Mouse (Mus musculus): ENCODE measurements at regions not wholly inside any gene's neighbourhood (a gene's known extent, or its start where the extent isn't known, plus 50 kb on each side); places are given as distances from the start of the nearest gene placed in this dataset.

DNA sequence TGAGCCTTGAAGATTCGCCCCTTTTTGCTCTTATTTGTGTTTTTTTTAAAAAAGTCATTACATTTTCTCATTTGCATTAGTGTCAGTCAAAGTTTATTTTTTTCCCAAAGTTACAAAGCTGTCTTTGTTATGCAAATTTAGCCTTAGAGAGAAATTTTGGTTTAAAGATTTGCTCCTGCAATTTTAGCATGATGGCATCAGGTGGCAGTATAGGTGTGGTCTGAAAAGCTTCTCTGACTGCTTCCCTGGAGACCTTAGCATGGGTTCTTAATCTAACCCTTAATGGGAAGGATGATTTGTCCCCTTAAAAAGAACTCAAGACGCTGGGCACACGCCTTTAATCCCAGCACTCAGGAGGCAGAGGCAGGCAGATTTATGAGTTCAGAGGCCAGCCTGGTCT, 451.2 kb downstream of the Slc4a3 start:
- no peak for DNase-seq (ENCODE audit: low spot score)

DNA sequence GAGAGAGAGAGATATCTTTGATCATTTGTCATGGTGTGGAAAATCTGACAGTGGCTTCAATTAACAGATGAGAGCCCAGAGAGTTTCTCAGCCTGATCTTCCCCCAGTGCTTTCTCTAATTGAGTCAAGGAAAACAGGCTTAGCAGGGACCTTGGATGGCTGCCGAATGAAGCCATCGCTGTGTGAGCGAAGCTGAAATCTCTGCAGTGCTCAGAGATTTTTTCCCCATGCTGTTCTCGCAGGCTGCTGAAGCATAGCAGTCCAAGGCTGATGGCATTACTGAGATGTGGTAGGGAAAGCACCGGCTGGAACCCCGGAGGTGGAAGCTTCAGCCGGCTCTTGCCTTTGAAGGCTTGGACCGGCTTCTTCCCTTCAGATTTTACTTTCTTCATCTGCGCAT, 455.1 kb downstream of the Slc4a3 start:
- no peak for DNase-seq (ENCODE audit: low spot score)

- DNase-seq (ENCODE audit: low spot score) = peak; percentile 87
These were observed 463.5 kb downstream of the Slc4a3 start for GRCm38 (mm10) chr1:76009601-76010000.

GRCm38 (mm10) chr1:76010212-76010800, 464.2 kb downstream of the Slc4a3 start:
- DNase-seq (ENCODE audit: low spot score) = no peak

DNA sequence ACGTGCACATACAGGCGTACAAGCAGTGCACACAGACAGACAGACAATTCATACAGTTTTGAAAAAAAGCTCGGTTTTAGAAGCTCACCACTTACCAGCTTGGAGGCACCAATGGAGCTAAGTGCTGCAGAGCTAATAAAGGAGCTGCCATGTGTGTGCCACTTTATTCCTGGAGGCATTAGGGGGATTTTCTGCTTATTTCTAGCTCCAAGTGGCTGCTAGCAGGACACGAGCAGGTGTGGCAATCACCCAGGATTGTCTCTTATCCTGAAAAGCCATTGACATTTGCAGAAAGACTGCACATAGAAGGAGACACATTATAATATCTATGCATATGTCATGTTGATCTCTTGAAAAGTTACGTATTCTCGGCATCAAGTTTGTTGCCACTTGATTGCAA, 472.5 kb downstream of the Slc4a3 start:
- DNase-seq (ENCODE audit: low spot score) = no peak

DNA sequence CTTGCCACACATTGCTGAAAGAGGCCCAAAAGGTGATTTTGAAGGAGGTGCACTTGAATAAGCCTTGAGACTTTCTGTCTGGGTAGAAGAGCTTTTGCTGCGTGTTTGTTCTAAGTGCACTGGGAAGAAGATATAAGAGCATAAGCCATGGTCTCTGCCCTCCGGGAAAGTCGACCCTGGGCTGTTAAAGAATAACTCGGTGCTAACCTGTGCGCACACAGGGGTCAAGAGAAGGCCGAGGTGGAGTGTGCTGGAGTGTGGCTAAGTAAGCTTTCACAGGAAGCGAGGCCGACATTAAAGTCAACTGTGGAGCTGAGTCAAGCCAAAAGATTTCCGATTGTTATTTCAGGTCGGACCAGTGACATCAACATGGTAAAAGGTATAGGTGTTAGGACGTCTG, 473.0 kb downstream of the Slc4a3 start:
- DNase-seq (ENCODE audit: low spot score) = no peak

GRCm38 (mm10) chr1:76024650-76025049, 478.6 kb downstream of the Slc4a3 start:
- DNase-seq (ENCODE audit: low spot score) = no peak

GRCm38 (mm10) chr1:76025389-76025788, 479.3 kb downstream of the Slc4a3 start:
- DNase-seq (ENCODE audit: low spot score) = no peak

GRCm38 (mm10) chr1:76029059-76029458, 483.0 kb downstream of the Slc4a3 start:
- DNase-seq (ENCODE audit: low spot score) = peak; percentile 41

- peak; percentile 74 for DNase-seq (ENCODE audit: low spot score)
These were observed 485.3 kb downstream of the Slc4a3 start for GRCm38 (mm10) chr1:76031171-76031922.

DNA sequence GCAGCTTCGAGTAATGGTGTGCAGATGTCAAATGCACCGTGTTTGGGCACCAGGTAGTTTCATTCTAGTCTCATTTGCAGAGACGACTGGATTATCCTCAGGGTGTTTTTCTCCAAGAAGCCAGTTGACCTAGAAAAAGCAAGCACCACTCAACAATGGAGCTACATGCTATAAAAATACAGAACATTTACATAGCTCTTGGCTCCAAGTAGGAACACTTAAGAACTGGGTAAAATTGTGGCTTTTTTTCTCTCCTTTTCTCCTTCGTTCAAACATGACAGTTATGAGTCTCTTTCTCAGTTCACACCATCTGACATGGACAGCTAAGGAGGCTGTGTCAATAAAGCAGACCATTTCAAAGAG, 485.8 kb downstream of the Slc4a3 start:
- DNase-seq (ENCODE audit: low spot score) = no peak

DNA sequence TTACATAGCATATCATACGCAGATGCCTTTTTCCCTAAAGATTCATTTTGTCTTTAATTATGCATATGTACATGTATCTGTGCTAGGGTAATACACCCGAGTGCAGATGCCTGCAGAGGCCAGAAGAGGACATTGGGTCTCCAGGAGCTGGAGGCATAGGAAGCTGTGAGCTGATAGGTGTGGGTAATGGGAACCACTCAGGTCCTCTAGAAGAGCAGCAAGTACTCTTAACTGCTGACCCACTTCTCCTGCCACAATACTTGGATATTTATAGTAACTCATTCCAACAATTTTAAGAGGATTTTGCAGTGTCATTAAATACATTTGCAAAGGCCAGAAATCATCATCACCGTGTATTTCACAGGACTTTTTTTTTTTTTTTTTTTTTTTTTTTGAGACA, 486.6 kb downstream of the Slc4a3 start:
- DNase-seq (ENCODE audit: low spot score) = no peak

GRCm38 (mm10) chr1:76036316-76036715, 490.2 kb downstream of the Slc4a3 start:
- DNase-seq (ENCODE audit: low spot score) = no peak

DNA sequence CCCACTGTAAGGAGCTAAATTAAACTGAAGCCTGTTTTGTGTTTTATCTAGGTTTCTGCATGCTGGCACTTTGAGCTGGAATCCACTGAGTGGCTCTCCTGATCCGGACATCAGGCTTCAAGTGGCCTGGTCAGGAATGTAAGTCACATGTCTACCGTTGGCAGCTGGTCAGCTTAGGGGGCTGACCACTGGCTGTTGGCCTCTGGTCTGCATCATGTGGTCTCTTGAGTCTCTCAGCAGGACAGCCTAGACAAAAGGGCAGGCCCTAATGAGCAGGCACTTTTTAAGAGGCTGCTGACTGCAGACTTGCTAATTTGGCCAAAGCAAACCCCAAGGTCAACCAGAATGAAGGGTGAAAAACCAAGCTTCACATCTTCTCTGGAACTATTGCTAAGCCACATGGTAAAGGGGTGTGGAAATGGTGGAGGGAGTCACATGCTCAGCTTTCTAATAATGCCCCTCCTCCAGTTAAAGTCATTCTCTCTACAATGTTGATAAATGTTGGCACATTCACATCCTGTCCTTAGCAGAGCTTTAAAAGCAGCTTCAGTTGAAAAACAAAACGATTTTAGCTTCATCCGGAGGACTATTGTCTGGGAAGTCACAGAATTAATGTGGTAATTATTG, 493.1 kb downstream of the Slc4a3 start:
- DNase-seq (ENCODE audit: low spot score) = peak; percentile 59

- DNase-seq (ENCODE audit: low spot score) = no peak
These were observed 493.6 kb downstream of the Slc4a3 start for GRCm38 (mm10) chr1:76039661-76040060.

GRCm38 (mm10) chr1:76050264-76050663, 504.2 kb downstream of the Slc4a3 start:
- no peak for DNase-seq (ENCODE audit: low spot score)

DNA sequence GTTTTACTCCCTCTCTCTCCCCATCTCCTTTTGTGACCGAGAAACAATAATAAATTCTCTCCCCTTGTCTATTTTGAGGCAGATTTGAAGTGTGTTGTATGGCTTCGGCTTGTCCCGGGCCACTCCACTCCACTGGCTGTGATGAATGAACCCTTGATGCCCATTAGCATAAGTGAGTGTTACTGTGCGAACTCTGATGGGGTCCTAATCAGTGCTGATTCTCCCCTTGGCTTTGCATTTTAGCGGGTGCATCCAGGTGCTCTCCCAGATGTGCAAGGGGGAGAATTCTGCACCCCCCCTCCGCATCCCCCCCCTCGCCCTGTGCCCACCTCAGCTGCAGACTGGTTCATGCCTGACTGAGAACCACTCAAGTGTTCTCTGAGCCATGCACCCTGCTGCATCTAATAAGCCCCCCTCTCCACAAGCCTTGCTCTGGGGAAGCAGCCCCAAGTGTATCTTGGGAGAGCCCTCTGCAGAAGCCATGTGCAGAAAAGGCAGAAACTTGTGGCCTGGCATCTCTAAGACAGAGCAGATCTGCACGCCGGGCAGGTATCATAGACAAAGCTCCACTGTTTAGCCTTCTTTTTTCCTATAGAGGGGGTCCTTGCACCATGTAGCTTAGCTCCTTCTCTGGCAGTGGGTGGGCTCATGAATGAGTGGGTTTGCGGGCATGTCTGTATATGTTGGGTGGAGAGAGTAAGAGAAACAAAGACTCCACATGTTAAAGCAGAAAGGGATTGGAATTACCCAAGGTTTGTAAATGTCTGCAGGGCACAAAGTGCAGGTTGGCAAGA, 507.5 kb downstream of the Slc4a3 start:
- DNase-seq (ENCODE audit: low spot score) = no peak

DNA sequence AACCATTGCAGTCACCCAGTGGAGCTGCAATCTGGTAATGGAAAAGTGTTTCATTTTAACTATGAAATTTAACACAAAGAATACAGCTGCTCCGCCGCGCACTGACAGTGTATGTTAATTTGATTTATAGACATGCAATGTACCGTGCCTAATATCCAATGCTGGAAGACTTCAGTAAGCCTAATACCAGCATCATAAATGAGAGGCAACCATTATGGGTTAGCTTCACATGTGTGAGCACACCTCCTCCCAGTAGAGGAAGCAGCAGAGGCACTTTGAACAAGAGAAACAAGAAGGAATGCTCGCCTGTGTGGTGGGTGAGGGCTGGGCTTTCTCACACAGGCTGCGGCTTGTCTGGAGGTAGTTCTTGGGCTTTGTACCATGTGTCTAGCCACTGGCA, 519.7 kb downstream of the Slc4a3 start:
- DNase-seq (ENCODE audit: low spot score) = no peak

- DNase-seq (ENCODE audit: low spot score) = no peak
These were observed 524.8 kb downstream of the Slc4a3 start for GRCm38 (mm10) chr1:76070831-76071321.

- no peak for DNase-seq (ENCODE audit: low spot score)
These were observed 529.1 kb downstream of the Slc4a3 start for GRCm38 (mm10) chr1:76075213-76075612.

DNA sequence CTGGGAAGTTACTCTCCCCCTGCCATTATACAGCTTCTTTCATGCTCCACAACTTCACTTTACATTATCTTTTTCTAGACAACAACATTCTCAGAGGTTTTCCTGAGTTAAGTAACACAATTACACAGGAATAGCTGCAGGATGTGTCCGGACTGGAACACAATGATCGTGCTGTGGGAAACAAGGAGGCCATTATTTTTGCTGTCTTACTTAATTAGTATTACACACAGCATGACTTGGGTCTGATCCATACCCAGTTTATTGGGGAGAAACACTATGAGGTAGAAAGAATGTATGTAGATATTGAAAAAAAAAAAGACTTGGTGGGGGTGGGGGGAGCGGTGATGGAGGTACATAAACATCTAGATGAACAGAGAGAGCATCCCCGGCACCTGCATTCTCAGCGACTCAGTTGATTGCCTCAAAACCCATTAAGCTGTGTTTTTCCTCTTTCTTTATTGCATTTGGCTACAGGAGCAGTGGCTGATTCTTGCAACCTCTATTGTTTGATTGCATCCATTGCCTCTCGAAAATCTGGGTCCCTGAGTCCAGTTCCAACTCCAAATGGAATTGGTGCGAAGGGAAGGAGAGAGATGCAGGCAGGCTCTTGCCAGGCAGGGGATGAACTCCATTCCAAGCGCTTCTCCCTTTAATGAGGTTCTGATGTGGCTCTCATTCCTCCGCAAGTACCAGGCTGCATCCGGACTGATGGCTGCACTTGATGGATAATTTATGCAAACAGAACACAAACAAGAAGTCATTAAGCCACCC, 529.8 kb downstream of the Slc4a3 start:
- no peak for DNase-seq (ENCODE audit: low spot score)

GRCm38 (mm10) chr1:76080241-76080640, 534.2 kb downstream of the Slc4a3 start:
- DNase-seq (ENCODE audit: low spot score) = peak; percentile 11

Measured in embryo, embryonic 10 days (tissue).